Mouse (Mus musculus) embryonic stem cell, embryonic (primary cell): Measurements from ENCODE around the gene Fam193b.

Experiments used
- CTCF ChIA-PET, 4 experiments: fragments of 300-600 bp in 2 of 4; fragments of 350-600 bp in 2 of 4; sonication (Branson Sonifier 250); formaldehyde crosslinking; loops; one replicate each; lab custom pipeline; 2022; ENCODE audit warnings: inconsistent platforms in 2 of 4; lab: Charles Lee
- POLR2A ChIA-PET, 4 experiments: fragments of 300-600 bp in 2 of 4; fragments of 350-600 bp in 2 of 4; sonication (Branson Sonifier 250); formaldehyde crosslinking; loops; one replicate each; lab custom pipeline; 2022; ENCODE audit warnings: antibody characterized with exemption in 4 of 4, inconsistent platforms in 1 of 4; lab: Charles Lee

Fam193b gene

GRCm38 (mm10) chr13:55525733-55526553 lies 45.0 kb downstream of the Fam193b start:
- POLR2A ChIA-PET: interaction anchor here in 2 of 4 experiments (0.8 to 4.3 kb wide), 8 partner anchors 8 to 167 kb away, joined by 3 to 22 read pairs (median 4); partner anchors contain the start of genes B230219D22Rik (in 1 of the 2) and Ddx41 (in 1 of the 2)
- CTCF ChIA-PET: interaction anchor here in 3 of 4 experiments (0.6 to 1.7 kb wide), 3 partner anchors 9 to 541 kb away, joined by 5 read pairs; no protein-coding TSS in a partner anchor

DNA sequence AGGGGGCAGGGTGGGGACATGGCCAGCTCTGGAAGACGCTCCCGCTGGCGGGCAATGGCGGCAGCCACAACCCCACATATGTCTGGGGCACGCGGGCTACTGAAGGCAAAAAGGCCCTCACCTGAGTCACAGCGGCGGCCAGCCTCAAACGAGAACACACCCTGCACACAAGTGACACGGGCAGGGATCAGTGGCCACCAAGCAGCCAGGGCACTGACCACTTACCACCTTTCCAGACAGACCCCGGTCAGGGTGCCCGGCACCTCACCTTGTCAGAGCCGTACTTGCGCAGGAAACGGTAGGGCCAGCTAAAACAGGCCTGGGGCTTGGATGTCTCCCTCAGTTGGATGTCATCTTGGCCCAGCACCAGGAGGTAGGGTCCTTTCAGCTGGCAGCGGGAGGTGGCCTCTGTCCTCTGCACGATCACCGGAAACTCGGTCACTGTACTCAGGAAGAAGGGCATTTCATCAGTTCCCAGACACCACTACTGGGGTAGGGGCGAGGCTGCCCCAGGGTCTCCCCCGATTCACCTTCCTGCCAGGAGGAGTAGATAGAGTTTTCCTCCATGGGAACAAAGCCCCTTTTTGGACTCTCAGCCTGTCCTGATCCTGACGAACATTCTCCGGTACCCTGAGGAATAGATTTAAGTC lies 46.8 kb downstream of the Fam193b start:
- POLR2A ChIA-PET: interaction anchor here in 3 of 4 experiments (0.6 to 4.3 kb wide), 17 partner anchors 9 to 75 kb away, joined by 3 to 22 read pairs (median 4); partner anchors contain the start of genes Ddx41 (in 2 of the 3) and Pdlim7 (in 1 of the 3)
- CTCF ChIA-PET: interaction anchor here in 1 of 4 experiments (2.4 kb wide), 1 partner anchor 12 kb away, joined by 9 read pairs; the partner anchor contains the start of gene Ddx41

- POLR2A ChIA-PET: interaction anchor here (0.6 to 4.3 kb wide), 27 partner anchors 9 to 311 kb away, joined by 3 to 22 read pairs (median 3); partner anchors contain the start of genes Ddx41 (in 2 of the 4), Grk6 (in 2 of the 4), Pdlim7 (in 1 of the 4) and Prr7 (in 1 of the 4)
- CTCF ChIA-PET: interaction anchor here in 3 of 4 experiments (0.7 to 2.4 kb wide), 9 partner anchors 9 to 16 kb away, joined by 3 to 9 read pairs (median 4); partner anchors contain the start of gene Ddx41 (in 2 of the 3)
These were observed 47.6 kb downstream of the Fam193b start for GRCm38 (mm10) chr13:55523278-55523677.

GRCm38 (mm10) chr13:55522730-55523129 lies 48.2 kb downstream of the Fam193b start:
- ChIA-PET POLR2A (interaction anchor here (0.6 to 4.3 kb wide), 25 partner anchors 8 to 311 kb away, joined by 3 to 22 read pairs (median 3); partner anchors contain the start of genes Ddx41 (in 2 of the 4), Grk6 (in 2 of the 4), Pdlim7 (in 1 of the 4) and Prr7 (in 1 of the 4)), CTCF (interaction anchor here (0.5 to 2.4 kb wide), 11 partner anchors 8 to 287 kb away, joined by 3 to 9 read pairs (median 4); partner anchors contain the start of gene Ddx41 (in 2 of the 4))

DNA sequence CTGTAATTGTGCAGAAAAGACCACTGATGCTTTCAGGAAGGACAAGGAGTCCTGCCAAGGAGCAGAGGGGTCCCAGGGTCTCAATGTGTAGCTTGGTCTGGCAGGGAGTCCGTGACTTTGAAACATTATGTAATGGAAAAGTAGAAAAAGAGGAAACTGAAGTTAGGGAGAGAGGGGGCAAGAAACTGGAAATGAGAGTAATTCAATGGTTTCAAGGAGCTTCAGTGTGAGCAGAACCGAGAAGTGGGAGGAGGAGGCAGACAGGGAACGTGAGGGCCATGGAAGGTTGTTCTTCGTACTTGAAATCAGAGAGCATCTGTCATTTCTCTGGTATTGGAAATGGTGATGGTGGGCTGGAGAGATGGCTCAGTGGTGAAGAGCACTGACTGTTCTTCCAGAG lies 51.3 kb downstream of the Fam193b start:
- ChIA-PET CTCF (interaction anchor here in 1 of 4 experiments (1.7 kb wide), 1 partner anchor 11 kb away, joined by 5 read pairs; no protein-coding TSS in a partner anchor), POLR2A (interaction anchor here in 1 of 4 experiments (0.7 to 2.1 kb wide), 5 partner anchors 8 to 90 kb away, joined by 3 to 10 read pairs (median 3); partner anchors contain the start of gene Ddx41)

GRCm38 (mm10) chr13:55516955-55517354 lies 54.0 kb downstream of the Fam193b start:
- ChIA-PET POLR2A (interaction anchor here in 3 of 4 experiments (0.7 to 1.7 kb wide), 7 partner anchors 9 to 374 kb away, joined by 3 to 5 read pairs (median 3); partner anchors contain the start of gene Ddx41 (in 1 of the 3)), CTCF (interaction anchor here (0.6 to 1.5 kb wide), 43 partner anchors 8 to 717 kb away, joined by 3 to 15 read pairs (median 3); partner anchors contain the start of genes Ddx41 (in 2 of the 4), Dok3 (in 2 of the 4) and Fgfr4 (in 1 of the 4))

DNA sequence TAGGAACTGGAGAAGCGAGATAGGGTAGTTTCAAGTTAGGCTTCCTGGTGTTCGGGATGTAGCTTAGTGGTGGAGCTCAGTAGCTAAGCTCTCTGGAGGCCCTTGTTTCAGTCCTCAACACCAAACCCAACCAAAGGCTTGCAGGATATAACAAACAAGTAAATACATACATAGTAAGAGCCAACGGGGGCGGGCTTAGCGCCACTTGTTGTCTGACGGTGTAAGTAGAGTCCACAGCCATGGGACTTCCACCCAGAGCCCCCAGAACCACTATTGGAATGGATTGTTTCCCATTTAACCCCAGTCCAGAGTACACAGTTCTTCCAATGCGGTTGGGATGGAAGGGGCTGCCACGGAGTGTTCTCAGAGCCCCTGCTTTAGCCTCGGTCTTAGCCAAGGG lies 57.1 kb downstream of the Fam193b start:
- ChIA-PET CTCF (interaction anchor here in 2 of 4 experiments (0.7 to 1.6 kb wide), 11 partner anchors 9 to 186 kb away, joined by 3 to 7 read pairs (median 4); partner anchors contain the start of gene Ddx41 (in 1 of the 2)), POLR2A (interaction anchor here in 2 of 4 experiments (0.6 to 1.5 kb wide), 9 partner anchors 9 to 265 kb away, joined by 3 to 5 read pairs (median 3); partner anchors contain the start of gene Ddx41 (in 1 of the 2))

- CTCF ChIA-PET: interaction anchor here in 2 of 4 experiments (0.7 to 1.6 kb wide), 11 partner anchors 9 to 186 kb away, joined by 3 to 7 read pairs (median 4); partner anchors contain the start of gene Ddx41 (in 1 of the 2)
- POLR2A ChIA-PET: interaction anchor here in 2 of 4 experiments (0.6 to 2.9 kb wide), 12 partner anchors 10 to 323 kb away, joined by 3 to 10 read pairs (median 4); partner anchors contain the start of genes B230219D22Rik (in 1 of the 2), Ddx41 (in 1 of the 2) and Grk6 (in 1 of the 2)
These were observed 57.7 kb downstream of the Fam193b start, which contains the start of gene Pdlim7 for GRCm38 (mm10) chr13:55513111-55513748. Gene Pdlim7, minus strand, starts transcription at chr13:55513676.

DNA sequence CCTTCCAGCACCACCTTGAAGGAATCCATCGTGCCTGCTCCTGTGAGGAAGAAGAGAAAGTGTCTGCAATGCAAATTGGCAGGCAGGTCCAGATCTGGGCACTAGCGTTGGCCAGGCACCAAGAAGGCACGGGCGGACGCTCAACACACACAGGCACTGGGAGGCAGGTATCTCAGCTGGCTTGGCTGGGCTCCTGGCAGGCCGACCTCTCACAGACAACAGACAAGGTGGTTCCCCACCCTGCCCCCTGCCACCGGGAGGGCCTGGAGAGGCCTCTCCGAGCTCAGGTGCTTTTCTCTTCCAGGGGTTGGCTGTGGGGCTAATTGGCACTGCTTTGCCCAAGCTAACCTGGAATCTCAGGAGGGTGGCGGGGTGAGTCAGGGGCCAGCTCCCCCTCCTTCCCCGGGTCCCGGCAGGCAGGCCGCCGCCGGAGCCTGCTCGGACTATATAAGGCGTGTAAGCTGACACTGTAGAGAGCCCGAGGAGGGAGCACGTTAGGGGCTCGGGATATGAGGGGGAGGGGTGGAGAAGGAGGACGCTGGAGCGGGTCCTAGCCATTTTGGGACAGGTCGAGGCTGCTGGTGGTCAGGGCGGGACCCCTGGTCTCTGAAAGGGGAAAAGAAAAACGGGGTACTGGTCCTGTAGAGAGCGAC lies 58.4 kb downstream of the Fam193b start:
- ChIA-PET POLR2A (interaction anchor here in 3 of 4 experiments (0.6 to 2.9 kb wide), 20 partner anchors 8 to 322 kb away, joined by 3 to 10 read pairs (median 4); partner anchors contain the start of genes B230219D22Rik (in 1 of the 3), Ddx41 (in 1 of the 3) and Grk6 (in 1 of the 3)), CTCF (interaction anchor here in 3 of 4 experiments (0.9 to 1.4 kb wide), 6 partner anchors 10 to 95 kb away, joined by 3 to 4 read pairs (median 3); partner anchors contain the start of gene Ddx41 (in 1 of the 3))

DNA sequence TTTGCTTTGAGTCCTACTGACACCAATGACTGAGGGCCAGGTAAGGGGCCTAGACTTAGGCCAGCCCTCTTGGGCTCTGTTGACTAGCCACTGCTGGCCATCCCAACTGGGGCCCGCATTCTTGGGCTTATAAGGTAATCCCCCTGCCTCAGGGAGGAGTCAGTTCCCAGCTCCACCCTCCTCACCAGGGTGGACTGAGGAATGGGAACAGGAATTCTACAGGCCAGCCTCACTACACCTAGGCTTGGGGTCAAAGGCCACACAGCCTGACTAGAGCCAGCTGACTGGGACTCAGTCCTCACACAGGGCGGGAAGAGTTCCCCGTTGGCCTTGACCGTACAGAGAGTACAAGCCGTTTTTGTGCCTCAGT lies 59.4 kb downstream of the Fam193b start:
- CTCF ChIA-PET: interaction anchor here in 2 of 4 experiments (1.0 to 2.2 kb wide), 5 partner anchors 11 to 114 kb away, joined by 3 to 5 read pairs (median 3); partner anchors contain the start of gene Slc34a1 (in 1 of the 2)
- POLR2A ChIA-PET: interaction anchor here in 2 of 4 experiments (1.0 to 2.9 kb wide), 12 partner anchors 9 to 67 kb away, joined by 3 to 10 read pairs (median 4); partner anchors contain the start of genes Ddx41 (in 1 of the 2), Dok3 (in 1 of the 2) and Grk6 (in 1 of the 2)

- POLR2A ChIA-PET: interaction anchor here in 2 of 4 experiments (0.6 to 2.9 kb wide), 16 partner anchors 9 to 172 kb away, joined by 3 to 10 read pairs (median 4); partner anchors contain the start of genes Grk6 (in 2 of the 2), Ddx41 (in 1 of the 2) and Dok3 (in 1 of the 2)
- CTCF ChIA-PET: interaction anchor here in 2 of 4 experiments (0.6 to 2.2 kb wide), 7 partner anchors 12 to 113 kb away, joined by 3 to 5 read pairs (median 3); partner anchors contain the start of genes Dbn1 (in 1 of the 2) and Slc34a1 (in 1 of the 2)
These were observed 60.0 kb downstream of the Fam193b start for GRCm38 (mm10) chr13:55510668-55511491.

GRCm38 (mm10) chr13:55510332-55510667 lies 60.6 kb downstream of the Fam193b start:
- CTCF ChIA-PET: interaction anchor here in 2 of 4 experiments (0.6 to 2.2 kb wide), 5 partner anchors 23 to 105 kb away, joined by 3 to 5 read pairs (median 4); partner anchors contain the start of gene Dbn1 (in 1 of the 2)
- POLR2A ChIA-PET: interaction anchor here in 3 of 4 experiments (0.6 to 2.9 kb wide), 14 partner anchors 8 to 171 kb away, joined by 3 to 10 read pairs (median 4); partner anchors contain the start of genes Grk6 (in 2 of the 3), Dok3 (in 1 of the 3) and Prr7 (in 1 of the 3)

GRCm38 (mm10) chr13:55508531-55508930 lies 62.4 kb downstream of the Fam193b start:
- ChIA-PET CTCF (interaction anchor here in 3 of 4 experiments (0.5 to 2.5 kb wide), 11 partner anchors 8 to 193 kb away, joined by 3 to 15 read pairs (median 4); partner anchors contain the start of genes Dbn1 (in 1 of the 3) and Ddx41 (in 1 of the 3)), POLR2A (interaction anchor here in 2 of 4 experiments (0.9 to 1.9 kb wide), 7 partner anchors 8 to 184 kb away, joined by 3 to 5 read pairs (median 3); partner anchors contain the start of genes B230219D22Rik (in 1 of the 2) and Grk6 (in 1 of the 2))

DNA sequence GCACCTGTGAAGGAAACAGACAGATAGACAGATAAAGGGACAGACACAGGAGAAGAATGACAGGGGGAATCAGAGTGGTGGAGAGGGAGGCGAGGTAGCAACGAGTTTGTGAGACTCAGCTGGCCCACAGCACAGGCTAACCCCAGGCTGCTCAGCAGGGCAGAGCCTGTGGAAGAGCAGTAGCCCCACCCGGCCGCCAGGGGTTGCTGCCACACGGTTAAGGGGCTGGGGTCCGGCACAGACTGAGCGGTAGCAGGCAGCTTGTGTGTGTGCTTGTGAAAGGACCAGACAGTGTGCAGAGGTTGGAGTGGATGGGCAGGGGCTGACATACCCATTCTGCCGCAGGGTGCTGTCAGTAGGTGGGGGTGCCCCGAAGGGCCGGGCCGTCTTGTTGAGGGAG lies 63.0 kb downstream of the Fam193b start:
- POLR2A ChIA-PET: interaction anchor here in 3 of 4 experiments (0.7 to 1.9 kb wide), 6 partner anchors 9 to 63 kb away, joined by 3 to 5 read pairs (median 4); partner anchors contain the start of gene Grk6 (in 1 of the 3)

More for the DNA sequence above, 63.0 kb downstream of the Fam193b start:
- CTCF ChIA-PET: interaction anchor here (0.5 to 2.5 kb wide), 19 partner anchors 9 to 932 kb away, joined by 3 to 15 read pairs (median 3); partner anchors contain the start of genes Dbn1 (in 1 of the 4), Ddx41 (in 1 of the 4) and Prr7 (in 1 of the 4)
